Mouse (Mus musculus) kidney, adult 11 months (tissue): ENCODE results near the gene Crx.

ENCODE experiments used
- DNase-seq: peaks from one replicate; pipeline ENCODE4 v3.0.0; 2022

Gene Crx

DNA sequence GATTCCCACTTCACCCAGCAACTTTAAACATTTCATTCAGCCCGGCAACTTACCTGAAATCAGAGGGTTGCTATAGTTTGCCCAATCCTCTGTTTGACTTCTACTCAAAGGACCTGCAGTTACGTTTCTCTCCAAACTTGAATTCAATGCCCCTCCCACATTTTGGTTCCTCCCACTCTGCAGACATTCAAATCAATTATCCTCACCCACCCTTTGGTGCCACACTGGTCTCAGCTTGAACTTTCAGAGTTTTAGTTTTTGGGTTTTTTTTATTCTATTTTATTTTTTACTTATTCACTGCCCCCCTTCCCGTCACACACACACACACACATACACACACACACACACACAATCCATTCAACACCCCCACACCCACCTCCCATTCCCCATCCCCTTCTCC, 40.2 kb downstream of the Crx start, which contains the start of gene Obox6:
Obox6 (minus strand) TSS at position 101 of the 400 bp plus-strand sequence.
- no peak for DNase-seq
